Mouse (Mus musculus) heart, embryonic 10.5 days (tissue): ENCODE data around the gene Vmn1r14. TPM values are rescaled to one million over a fixed set of nuclear protein-coding genes. Genes with fewer than 3 reads are reported as not detected.
"Not testable (repeated sequence)": the region's sequence is repeated elsewhere in the genome, so short reads cannot be mapped to it uniquely, and the experiment has no call there.

ENCODE experiments used
- DNase-seq: peaks from one replicate; pipeline ENCODE4 v3.0.0-alpha.2; 2017; ENCODE audit warnings: low spot score
- H3K27ac ChIP-seq: fragments of 300-500 bp; sonication (generic); 2 replicates; pipeline ENCODE4 v1.5.1; 2016; ENCODE audit warnings: mild to moderate bottlenecking
- H3K27me3 ChIP-seq: fragments of 300-500 bp; sonication (generic); 2 replicates; pipeline ENCODE4 v1.6.1; 2016; ENCODE audit warnings: mild to moderate bottlenecking; ENCODE audit not compliant: poor library complexity, insufficient read depth, severe bottlenecking
- H3K36me3 ChIP-seq: fragments of 300-500 bp; sonication (generic); 2 replicates; pipeline ENCODE4 v1.6.1; 2016; ENCODE audit warnings: mild to moderate bottlenecking, moderate library complexity
- H3K4me1 ChIP-seq: fragments of 300-500 bp; sonication (generic); 2 replicates; pipeline ENCODE4 v1.6.1; 2016; ENCODE audit warnings: mild to moderate bottlenecking
- H3K4me3 ChIP-seq: fragments of 300-500 bp; sonication (generic); 2 replicates; pipeline ENCODE4 v1.5.1; 2016; ENCODE audit warnings: mild to moderate bottlenecking, moderate library complexity
- H3K9me3 ChIP-seq: fragments of 300-500 bp; sonication (generic); 2 replicates; pipeline ENCODE4 v1.6.1; 2016; ENCODE audit warnings: mild to moderate bottlenecking, moderate library complexity
- WGBS: fragments of 180-500 bp; shearing (Covaris S2); methylation state at CpG from one replicate; pipeline ENCODE4 v1.1.7; 2016; 5-methylcytosine and 5-hydroxymethylcytosine counted together
- polyA plus RNA-seq: library from polyadenylated mRNA; unstranded; fragments of >200 nt; fragmentation: Nextera tagmentation; extraction: Ambion mirVana; gene quantifications from 2 replicates; pipeline ENCODE4 v1.2.1, GENCODE M21; 2016

The Vmn1r14 gene
- not detected in 2 replicates for polyA plus RNA-seq

GRCm38 (mm10) chr6:57231386-57231785 lies at the start of gene Vmn1r14:
Gene Vmn1r14 (plus strand): TSS chr6:57231686.
- Histone ChIP-seq H3K36me3 (no peaks in the 10 kb centered on the region), H3K4me1 (no peaks in the 10 kb centered on the region), H3K9me3 (no peaks in the 10 kb centered on the region), H3K4me3 (no peak within 1 kb of the TSS), H3K27me3 (no peaks in the 10 kb centered on the region), H3K27ac (no peak within 1 kb of the TSS)
- 88% methylated on average over 3 of the region's 3 CpGs for WGBS
- no peak for DNase-seq

GRCm38 (mm10) chr6:57190016-57190415 lies 41.5 kb upstream of the Vmn1r14 start:
- H3K36me3 ChIP-seq, H3K27ac ChIP-seq, H3K27me3 ChIP-seq, H3K4me3 ChIP-seq, H3K4me1 ChIP-seq, H3K9me3 ChIP-seq, DNase-seq: not testable (repeated sequence)
- 51% methylated on average over 3 of the region's 3 CpGs for WGBS

DNA sequence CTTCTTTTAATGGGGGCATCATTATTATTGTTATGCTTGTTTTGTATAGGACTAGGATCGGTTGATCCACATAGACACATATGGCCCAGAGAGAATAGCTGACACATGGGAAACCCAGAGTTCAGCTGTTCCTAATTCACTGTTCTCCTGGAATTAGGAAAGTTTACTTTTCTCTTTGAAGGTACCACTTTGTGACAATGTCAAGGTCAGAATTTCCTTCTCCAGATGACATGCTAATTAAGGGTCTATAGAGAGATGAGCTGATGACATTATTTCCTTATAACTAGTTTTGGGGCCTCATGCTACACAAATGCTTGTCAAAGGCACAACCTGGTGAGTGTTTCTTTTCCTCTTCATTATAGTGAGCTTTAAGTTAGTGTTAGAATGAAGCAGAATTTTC lies 28.5 kb upstream of the Vmn1r14 start, which contains the start of gene Vmn1r13:
Gene Vmn1r13 (plus strand): TSS at position 301 of the 400 bp plus-strand sequence.
- not testable (repeated sequence) for H3K9me3 ChIP-seq, DNase-seq, H3K36me3 ChIP-seq, H3K4me3 ChIP-seq, H3K4me1 ChIP-seq, H3K27me3 ChIP-seq, H3K27ac ChIP-seq
- 79% methylated on average over 1 of the region's 1 CpGs for WGBS

GRCm38 (mm10) chr6:57257652-57258051 lies 26.2 kb downstream of the Vmn1r14 start, which contains the start of gene Vmn1r15:
Gene Vmn1r15 (plus strand): TSS chr6:57257952.
- WGBS: 68% methylated on average over 1 of the region's 1 CpGs
- H3K27me3 ChIP-seq: no peaks in the 10 kb centered on the region
- DNase-seq: no peak

GRCm38 (mm10) chr6:57260990-57261389 lies 29.5 kb downstream of the Vmn1r14 start:
- no peaks in the 10 kb centered on the region for H3K9me3 ChIP-seq
- no peaks in the 10 kb centered on the region for H3K4me1 ChIP-seq
- H3K27me3 ChIP-seq: no peaks in the 10 kb centered on the region
- H3K4me3 ChIP-seq: no peak overlapping the region
- no peaks in the 10 kb centered on the region for H3K36me3 ChIP-seq
- 82% methylated on average over 2 of the region's 2 CpGs for WGBS
- no peak for DNase-seq
- no peak overlapping the region for H3K27ac ChIP-seq

More at GRCm38 (mm10) chr6:57257652-57258051, 26.2 kb downstream of the Vmn1r14 start, which contains the start of gene Vmn1r15:
- no peaks in the 10 kb centered on the region for H3K36me3 ChIP-seq
- no peak within 1 kb of the TSS for H3K4me3 ChIP-seq
- H3K4me1 ChIP-seq: no peaks in the 10 kb centered on the region
- no peaks in the 10 kb centered on the region for H3K9me3 ChIP-seq
- no peak within 1 kb of the TSS for H3K27ac ChIP-seq

GRCm38 (mm10) chr6:57271881-57272280 lies 40.4 kb downstream of the Vmn1r14 start:
- WGBS: 73% methylated on average over 3 of the region's 3 CpGs
- no peaks in the 10 kb centered on the region for H3K4me1 ChIP-seq
- H3K4me3 ChIP-seq: no peak overlapping the region
- H3K27ac ChIP-seq: no peak overlapping the region
- H3K9me3 ChIP-seq: no peaks in the 10 kb centered on the region
- no peak for DNase-seq
- H3K27me3 ChIP-seq: no peaks in the 10 kb centered on the region
- H3K36me3 ChIP-seq: no peaks in the 10 kb centered on the region

GRCm38 (mm10) chr6:57272517-57272916 lies 41.0 kb downstream of the Vmn1r14 start:
- Histone ChIP-seq H3K4me1 (no peaks in the 10 kb centered on the region), H3K9me3 (no peaks in the 10 kb centered on the region), H3K27ac (no peak overlapping the region), H3K27me3 (no peaks in the 10 kb centered on the region), H3K4me3 (no peak overlapping the region), H3K36me3 (no peaks in the 10 kb centered on the region)
- no peak for DNase-seq

DNA sequence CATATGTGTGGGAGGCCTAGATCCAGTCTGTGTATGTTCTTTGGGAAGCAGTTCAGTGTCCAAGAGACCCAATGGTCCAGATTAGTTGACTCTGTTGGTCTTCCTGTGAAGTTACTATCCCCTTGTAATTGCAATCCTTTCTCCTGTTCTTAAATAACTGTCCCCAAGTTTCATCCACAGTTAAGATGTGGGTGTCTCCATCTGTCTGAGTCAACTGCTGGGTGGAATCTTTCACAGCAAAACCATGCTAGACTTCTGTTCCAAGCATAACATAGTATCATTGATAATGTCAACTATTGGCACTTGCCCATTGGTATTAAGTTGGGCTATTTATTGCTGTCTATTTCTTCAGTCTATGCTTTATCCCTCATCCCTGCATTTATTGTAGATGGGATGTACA lies 47.5 kb downstream of the Vmn1r14 start:
- H3K4me1 ChIP-seq: no peaks in the 10 kb centered on the region
- no peaks in the 10 kb centered on the region for H3K9me3 ChIP-seq
- H3K27me3 ChIP-seq: no peaks in the 10 kb centered on the region
- DNase-seq: no peak
- H3K4me3 ChIP-seq: no peak overlapping the region
- H3K36me3 ChIP-seq: no peaks in the 10 kb centered on the region
- no peak overlapping the region for H3K27ac ChIP-seq

Other genes starting within 250 kb of the Vmn1r14 start
- gene Vmn1r6, start 234.4 kb upstream of the Vmn1r14 start, polyA plus RNA-seq: not detected in 2 replicates
- not detected in 2 replicates for gene Vmn1r7, start 206.4 kb upstream of the Vmn1r14 start, polyA plus RNA-seq
- gene Vmn1r8, start 199.4 kb upstream of the Vmn1r14 start, polyA plus RNA-seq: not detected in 2 replicates
- gene Vmn1r9, start 164.9 kb upstream of the Vmn1r14 start, polyA plus RNA-seq: not detected in 2 replicates
- not detected in 2 replicates for gene Vmn1r10, start 122.2 kb upstream of the Vmn1r14 start, polyA plus RNA-seq
- gene Vmn1r11, start 98.2 kb upstream of the Vmn1r14 start, polyA plus RNA-seq: not detected in 2 replicates
- gene Vmn1r12, start 74.8 kb upstream of the Vmn1r14 start, polyA plus RNA-seq: not detected in 2 replicates
- gene Vmn1r13, start 28.4 kb upstream of the Vmn1r14 start, polyA plus RNA-seq: not detected in 2 replicates
- gene Vmn1r15, start 26.3 kb downstream of the Vmn1r14 start, polyA plus RNA-seq: not detected in 2 replicates
- gene Vmn1r16, start 97.8 kb downstream of the Vmn1r14 start, polyA plus RNA-seq: not detected in 2 replicates
- not detected in 2 replicates for gene Vmn1r17, start 132.0 kb downstream of the Vmn1r14 start, polyA plus RNA-seq
- not detected in 2 replicates for gene Vmn1r18, start 164.1 kb downstream of the Vmn1r14 start, polyA plus RNA-seq
- gene Vmn1r19, start 172.1 kb downstream of the Vmn1r14 start, polyA plus RNA-seq: not detected in 2 replicates
- not detected in 2 replicates for gene Vmn1r20, start 197.2 kb downstream of the Vmn1r14 start, polyA plus RNA-seq